Mouse (Mus musculus): ENCODE results near the gene Gm813. TPM values are rescaled to one million over a fixed set of nuclear protein-coding genes. Genes with fewer than 3 reads are reported as not detected.

The Gm813 gene
- total and polyA plus RNA-seq, 2 experiments from 2014 or later, result not detected

DNA sequence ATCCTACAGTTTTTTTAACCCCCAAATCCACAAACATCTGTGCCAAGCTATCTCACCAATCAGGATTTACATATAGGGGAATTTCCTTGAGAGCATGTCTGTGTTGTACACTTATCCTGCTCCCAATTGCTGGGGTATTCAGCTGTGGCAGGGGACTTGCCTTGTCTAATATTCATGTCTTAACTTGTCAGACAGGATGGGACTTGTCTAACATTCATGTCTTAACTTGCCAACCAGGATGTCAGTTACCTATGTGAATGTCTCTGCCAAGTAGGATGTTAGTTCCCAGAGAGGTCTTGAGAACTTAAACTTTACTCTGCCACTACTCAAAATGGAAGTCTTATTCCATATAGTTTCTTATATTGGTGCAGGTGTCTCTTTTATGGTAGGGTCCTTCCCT lies 27.3 kb downstream of the Gm813 start:
- ATAC-seq (no peak), DNase-seq (ENCODE audit: low spot score) (no peak)
- no peak for TF ChIP-seq CTCF (IDR thresholded peaks at IDR 0.05; ENCODE audit: low read depth)
- Histone ChIP-seq H3K27me3 (ENCODE audit: insufficient read depth, low read length) (no peaks in the 10 kb centered on the region), H3K27ac (no peak overlapping the region), H3K4me3 (ENCODE audit: low read length) (no peak overlapping the region), H3K9ac (replicated peaks; ENCODE audit: low read length) (no peak overlapping the region), H3K4me2 (ENCODE audit: low read depth, low read length) (no peak overlapping the region), H3K9me3 (ENCODE audit: low read length) (no peaks in the 10 kb centered on the region), H3K36me3 (ENCODE audit: insufficient read depth, low read length) (no peaks in the 10 kb centered on the region), H3K4me1 (ENCODE audit: insufficient read depth, low read length) (no peaks in the 10 kb centered on the region)

DNA sequence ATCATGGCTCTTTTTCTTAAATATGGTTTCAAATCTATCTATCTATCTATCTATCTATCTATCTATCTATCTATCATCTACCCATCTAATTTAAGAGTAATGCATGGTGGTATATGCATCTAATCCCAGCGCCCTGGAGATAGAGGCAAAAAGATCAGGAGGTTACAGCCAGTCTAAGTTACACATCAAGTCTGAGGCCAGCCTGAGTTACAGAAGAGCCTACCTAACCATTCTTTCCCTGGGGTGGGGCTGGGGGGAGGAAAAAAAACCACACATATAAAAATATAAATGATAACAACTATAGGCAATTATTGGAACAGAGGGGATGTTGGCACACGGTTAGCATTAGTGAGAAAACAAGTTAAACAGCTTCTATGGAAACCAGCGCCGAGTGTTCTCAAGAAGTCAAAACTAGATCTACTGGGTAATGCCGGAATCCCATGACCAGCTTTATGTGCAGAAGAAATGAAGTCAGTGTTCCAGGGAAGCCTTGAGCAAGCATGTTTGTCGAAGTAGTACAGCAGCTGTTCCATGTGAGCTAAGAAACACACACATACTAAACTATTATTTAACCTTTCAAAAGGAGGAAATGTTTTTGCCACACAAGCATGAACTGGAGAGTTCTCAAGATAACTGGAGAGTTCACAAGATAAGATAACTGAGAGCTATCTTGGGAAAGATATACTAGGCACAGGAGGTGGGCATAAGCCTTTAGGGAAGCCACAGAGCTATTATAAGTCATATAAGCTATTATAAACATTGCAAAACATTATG lies 42.6 kb downstream of the Gm813 start:
- DNase-seq (ENCODE audit: low spot score), result no peak
- H3K36me3 ChIP-seq (ENCODE audit: insufficient read depth, low read length), result no peaks in the 10 kb centered on the region
- no peak overlapping the region for H3K9ac ChIP-seq (replicated peaks; ENCODE audit: low read length)
- no peaks in the 10 kb centered on the region for H3K27me3 ChIP-seq (ENCODE audit: insufficient read depth, low read length)
- ATAC-seq, result no peak
- no peaks in the 10 kb centered on the region for H3K4me1 ChIP-seq (ENCODE audit: insufficient read depth, low read length)
- H3K27ac ChIP-seq, result no peak overlapping the region
- no peak for TF ChIP-seq CTCF (IDR thresholded peaks at IDR 0.05; ENCODE audit: low read depth)
- H3K9me3 ChIP-seq (ENCODE audit: low read length), result no peaks in the 10 kb centered on the region
- 92% methylated on average over 6 of the region's 6 CpGs for WGBS
- H3K4me3 ChIP-seq (ENCODE audit: low read length), result no peak overlapping the region
- H3K4me2 ChIP-seq (ENCODE audit: low read depth, low read length), result no peak overlapping the region

DNA sequence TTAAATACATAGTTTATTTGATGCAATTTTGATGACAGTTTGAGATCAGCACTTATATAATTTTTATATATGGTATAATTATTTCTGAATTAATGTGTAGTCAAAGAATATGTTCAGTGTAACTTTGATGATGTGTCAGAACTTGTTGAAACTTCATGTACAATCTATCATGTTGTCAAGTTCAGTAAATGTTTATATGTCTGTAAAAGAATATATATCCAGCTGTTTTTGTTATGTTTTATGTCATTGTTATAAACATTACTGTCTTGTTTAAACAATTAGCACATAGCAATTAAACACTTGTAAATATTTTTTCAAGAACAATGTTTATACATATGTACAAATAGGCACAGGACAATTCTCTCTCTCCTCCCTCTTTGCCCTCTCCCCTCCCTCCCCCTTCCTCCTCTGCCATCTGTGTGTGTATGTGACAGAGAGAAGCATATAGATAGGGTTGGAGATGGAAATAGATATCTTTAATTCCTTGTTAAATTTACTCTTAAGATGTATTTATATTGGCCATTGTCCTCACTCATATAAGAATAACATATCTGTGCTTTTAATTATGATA lies 46.0 kb downstream of the Gm813 start:
- H3K4me3 ChIP-seq (ENCODE audit: low read length), result no peak overlapping the region
- H3K4me2 ChIP-seq (ENCODE audit: low read depth, low read length), result no peak overlapping the region
- TF ChIP-seq CTCF (IDR thresholded peaks at IDR 0.05; ENCODE audit: low read depth), result no peak
- H3K4me1 ChIP-seq (ENCODE audit: insufficient read depth, low read length), result no peaks in the 10 kb centered on the region
- no peaks in the 10 kb centered on the region for H3K9me3 ChIP-seq (ENCODE audit: low read length)
- no peak overlapping the region for H3K9ac ChIP-seq (replicated peaks; ENCODE audit: low read length)
- no peaks in the 10 kb centered on the region for H3K27me3 ChIP-seq (ENCODE audit: insufficient read depth, low read length)
- no peaks in the 10 kb centered on the region for H3K36me3 ChIP-seq (ENCODE audit: insufficient read depth, low read length)
- ATAC-seq (no peak), DNase-seq (ENCODE audit: low spot score) (no peak)
- no peak overlapping the region for H3K27ac ChIP-seq

Other genes with a start within 250 kb of the Gm813 start
- 28.9 and 37.1 TPM in 2 replicates for gene Dcbld2, start 208.5 kb downstream of the Gm813 start, total RNA-seq (2014; rRNA removed)
- 3.7 and 4.4 TPM in 2 replicates for gene Dcbld2, start 208.5 kb downstream of the Gm813 start, polyA plus RNA-seq (2015; fragmentation: Nextera tagmentation; extraction: Ambion mirVana)
- 4.4 and 10.8 TPM in 2 replicates for gene St3gal6, start 92.7 kb downstream of the Gm813 start, total RNA-seq (2014; rRNA removed)
- 18.5 and 20.5 TPM in 2 replicates for gene St3gal6, start 92.7 kb downstream of the Gm813 start, polyA plus RNA-seq (2015; fragmentation: Nextera tagmentation; extraction: Ambion mirVana)
- not detected in 2 replicates for gene E330017A01Rik, start 21.8 kb upstream of the Gm813 start, total RNA-seq (2014; rRNA removed)
- gene E330017A01Rik, start 21.8 kb upstream of the Gm813 start, polyA plus RNA-seq (2015; fragmentation: Nextera tagmentation; extraction: Ambion mirVana), result 0.16 TPM in 1 of 2 replicates, not detected in the other
- 16.6 and 16.8 TPM in 2 replicates for gene Cpox, start 53.3 kb upstream of the Gm813 start, total RNA-seq (2014; rRNA removed)
- gene Cpox, start 53.3 kb upstream of the Gm813 start, polyA plus RNA-seq (2015; fragmentation: Nextera tagmentation; extraction: Ambion mirVana), result 12.6 and 13.8 TPM in 2 replicates
- 0.05 TPM in 1 of 2 replicates, not detected in the other for gene Gpr15, start 102.1 kb upstream of the Gm813 start, total RNA-seq (2014; rRNA removed)
- gene Gpr15, start 102.1 kb upstream of the Gm813 start, polyA plus RNA-seq (2015; fragmentation: Nextera tagmentation; extraction: Ambion mirVana), result 0.14 TPM in 1 of 2 replicates, not detected in the other
- gene Cldnd1, start 110.9 kb upstream of the Gm813 start, total RNA-seq (2014; rRNA removed), result 62.9 and 64.3 TPM in 2 replicates
- gene Cldnd1, start 110.9 kb upstream of the Gm813 start, polyA plus RNA-seq (2015; fragmentation: Nextera tagmentation; extraction: Ambion mirVana), result 159 TPM in 2 replicates
- gene Olfr172, start 146.2 kb upstream of the Gm813 start, total RNA-seq (2014; rRNA removed), result not detected in 2 replicates
- not detected in 2 replicates for gene Olfr172, start 146.2 kb upstream of the Gm813 start, polyA plus RNA-seq (2015; fragmentation: Nextera tagmentation; extraction: Ambion mirVana)
- not detected in 2 replicates for gene Olfr173, start 183.3 kb upstream of the Gm813 start, total RNA-seq (2014; rRNA removed)
- gene Olfr173, start 183.3 kb upstream of the Gm813 start, polyA plus RNA-seq (2015; fragmentation: Nextera tagmentation; extraction: Ambion mirVana), result not detected in 2 replicates
- not detected in 2 replicates for gene Olfr175-ps1, start 209.8 kb upstream of the Gm813 start, total RNA-seq (2014; rRNA removed)
- gene Olfr175-ps1, start 209.8 kb upstream of the Gm813 start, polyA plus RNA-seq (2015; fragmentation: Nextera tagmentation; extraction: Ambion mirVana), result not detected in 2 replicates

All from hindbrain, postnatal 0 days (tissue).